Mouse (Mus musculus): Measurements from ENCODE around the gene Nfix.

- TF ChIP-seq HCFC1 (IDR thresholded peaks at IDR 0.05; ENCODE audit: borderline replicate concordance, insufficient read depth, low read length) (no peak), MAFK (IDR thresholded peaks at IDR 0.05; ENCODE audit: insufficient read depth, low read depth, low read length) (no peak), ZC3H11A (IDR thresholded peaks at IDR 0.05; ENCODE audit: borderline replicate concordance, low read depth, low read length) (peak; percentile 81; the same call in 1 of the 2 replicates), CHD2 (IDR thresholded peaks at IDR 0.05; ENCODE audit: low read depth, low read length) (no peak), ZNF384 (IDR thresholded peaks at IDR 0.05; ENCODE audit: low read depth, low read length) (0 out of 2 replicates have a peak, but pooled peaks have one; percentile 13)
Measured at GRCm38 (mm10) chr8:84708774-84709475, 91.2 kb downstream of the Nfix start.

Measured in ES-E14 (cell line).